Mouse (Mus musculus) testis, adult 2 months (tissue): Measurements from ENCODE around the gene Rce1. TPM values are rescaled to one million over a fixed set of nuclear protein-coding genes. Genes with fewer than 3 reads are reported as not detected.
A peak's percentile ranks its signal among the peaks of the same experiment; 100 is the strongest.
"Not testable (repeated sequence)": the region's sequence is repeated elsewhere in the genome, so short reads cannot be mapped to it uniquely, and the experiment has no call there.

Experiments used
- H3K27ac ChIP-seq: fragments of 200-500 bp; 2 replicates; pipeline ENCODE4 v1.5.1; 2012; ENCODE audit warnings: low read depth, low read length; ENCODE audit not compliant: control insufficient read depth, insufficient read depth
- H3K27me3 ChIP-seq: fragments of 200-500 bp; 2 replicates; pipeline ENCODE4 v1.6.1; 2012; ENCODE audit warnings: mild to moderate bottlenecking, low read length, moderate library complexity; ENCODE audit not compliant: control insufficient read depth, insufficient read depth
- H3K36me3 ChIP-seq: fragments of 200-500 bp; 2 replicates; pipeline ENCODE4 v1.6.1; 2012; ENCODE audit warnings: mild to moderate bottlenecking, low read length; ENCODE audit not compliant: control insufficient read depth, insufficient read depth
- H3K4me1 ChIP-seq: fragments of 200-500 bp; 2 replicates; pipeline ENCODE4 v1.6.1; 2012; ENCODE audit warnings: low read length; ENCODE audit not compliant: control insufficient read depth, insufficient read depth
- H3K4me3 ChIP-seq: fragments of 200-500 bp; 2 replicates; pipeline ENCODE4 v1.5.1; 2012; ENCODE audit warnings: low read depth, mild to moderate bottlenecking, low read length, moderate library complexity, mixed read lengths; ENCODE audit not compliant: control insufficient read depth
- CTCF ChIP-seq: fragments of 200-500 bp; IDR thresholded peaks from 2 replicates; pipeline ENCODE4 v1.5.1; 2012; ENCODE audit warnings: low read depth, mild to moderate bottlenecking, inconsistent platforms, low read length, moderate library complexity; ENCODE audit not compliant: control insufficient read depth, insufficient read depth, insufficient replicate concordance
- POLR2A ChIP-seq: fragments of 200-500 bp; IDR thresholded peaks from 2 replicates; pipeline ENCODE4 v1.6.1; 2012; ENCODE audit warnings: low read depth, mild to moderate bottlenecking, inconsistent platforms, low read length, moderate library complexity; ENCODE audit not compliant: control insufficient read depth
- polyA plus RNA-seq: library from polyadenylated mRNA; depleted of rRNA; stranded (reverse); fragments of >200 nt; gene quantifications from 2 replicates; pipeline ENCODE4 v1.2.3, GENCODE M21; 2012

The Rce1 gene
- polyA plus RNA-seq, 1 experiment = 43.7 TPM

- H3K27ac ChIP-seq = no peak overlapping the region
- peaks cover 2% of the 10 kb centered on the region; the same call in 1 of the 2 replicates for H3K4me1 ChIP-seq
- no peak overlapping the region for H3K4me3 ChIP-seq
- no peaks in the 10 kb centered on the region for H3K27me3 ChIP-seq
- TF ChIP-seq CTCF = no peak
- no peak for TF ChIP-seq POLR2A
- H3K36me3 ChIP-seq = no peaks in the 10 kb centered on the region
These were observed 29.4 kb downstream of the Rce1 start for GRCm38 (mm10) chr19:4596071-4596470.

DNA sequence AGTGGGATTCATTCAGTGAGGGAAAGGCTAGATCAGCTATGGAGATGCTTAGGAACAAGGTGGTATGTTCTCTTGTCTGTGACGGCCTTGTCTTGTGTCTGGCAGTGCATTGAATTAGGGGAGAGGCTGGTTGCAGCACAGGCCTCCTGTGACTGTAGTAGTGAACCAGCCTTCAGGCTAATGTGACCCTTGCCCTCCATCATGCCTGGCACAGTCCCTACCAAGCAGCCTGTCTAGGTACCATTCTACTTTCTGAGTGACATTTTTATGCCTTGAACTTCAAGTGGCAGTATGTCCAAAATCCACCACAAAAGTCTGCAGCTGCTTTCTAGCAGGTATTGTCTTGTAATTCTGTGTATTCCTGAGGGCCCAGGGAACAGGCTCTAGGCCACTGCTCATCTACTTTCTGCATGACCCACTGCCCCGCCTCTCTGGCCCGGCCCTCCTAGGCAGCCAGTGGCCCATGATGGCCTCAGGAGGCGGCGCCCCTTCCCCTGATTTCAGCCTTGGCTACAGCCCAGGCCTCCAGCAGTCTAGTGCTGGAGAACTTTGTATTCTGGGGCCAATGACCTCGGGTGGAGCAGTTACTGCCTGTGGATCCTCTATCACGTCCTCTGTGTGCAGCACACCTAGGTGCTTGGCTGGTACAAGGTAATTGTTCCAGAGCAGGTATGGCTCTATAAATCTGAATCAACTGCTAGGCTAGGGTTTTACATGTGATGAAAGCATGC lies 31.5 kb downstream of the Rce1 start:
- H3K4me3 ChIP-seq = no peak overlapping the region
- no peaks in the 10 kb centered on the region for H3K36me3 ChIP-seq
- peaks cover 2% of the 10 kb centered on the region; the same call in 1 of the 2 replicates for H3K4me1 ChIP-seq
- TF ChIP-seq POLR2A (no peak), CTCF (no peak)
- no peaks in the 10 kb centered on the region for H3K27me3 ChIP-seq
- no peak overlapping the region for H3K27ac ChIP-seq

DNA sequence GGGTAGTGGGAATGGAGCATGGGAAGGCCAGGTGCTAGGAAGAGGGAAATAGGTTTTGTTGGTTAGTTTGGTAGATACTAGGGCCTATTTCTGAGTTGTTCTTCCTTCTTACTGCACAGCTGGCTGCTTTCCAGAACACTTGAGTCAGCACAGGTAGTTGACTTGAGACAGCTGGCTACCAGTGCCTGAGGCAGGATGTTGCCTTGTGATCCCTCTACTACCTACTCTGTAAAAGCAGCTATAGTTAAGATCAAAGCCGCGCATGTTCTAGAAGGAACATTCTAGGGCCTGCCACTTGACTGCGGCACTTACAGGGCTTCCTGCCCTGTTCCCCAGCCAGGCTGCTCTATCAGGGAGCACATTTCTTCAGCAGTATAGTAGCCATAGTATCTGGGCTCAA lies 35.4 kb downstream of the Rce1 start:
- H3K27me3 ChIP-seq = no peaks in the 10 kb centered on the region
- H3K36me3 ChIP-seq = no peaks in the 10 kb centered on the region
- H3K4me3 ChIP-seq = no peak overlapping the region
- no peak for TF ChIP-seq CTCF
- no peak for TF ChIP-seq POLR2A
- H3K27ac ChIP-seq = no peak overlapping the region
- peaks cover 2% of the 10 kb centered on the region; the same call in 1 of the 2 replicates for H3K4me1 ChIP-seq

DNA sequence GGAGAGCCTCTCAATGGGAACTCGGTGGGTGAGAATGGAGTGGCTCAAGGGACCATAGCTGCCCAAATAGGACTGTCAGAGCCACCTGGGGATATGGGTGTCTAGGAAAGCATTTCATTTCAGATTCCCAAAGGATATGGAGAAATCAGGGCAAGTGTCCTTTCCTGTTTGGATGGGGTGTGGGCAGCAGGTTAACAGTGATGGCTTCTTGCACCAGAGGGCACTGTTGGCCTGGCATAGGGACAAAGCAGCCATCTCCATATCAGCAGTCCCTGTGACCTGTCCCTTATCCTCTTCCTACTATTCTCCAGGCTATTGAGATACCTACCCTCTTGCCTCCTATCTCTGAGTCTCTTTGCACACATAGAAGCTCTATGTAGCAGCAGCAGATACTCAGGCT lies 36.4 kb downstream of the Rce1 start:
- peaks cover 1% of the 10 kb centered on the region; the same call in 1 of the 2 replicates for H3K4me1 ChIP-seq
- no peak overlapping the region for H3K4me3 ChIP-seq
- H3K27me3 ChIP-seq = no peaks in the 10 kb centered on the region
- H3K27ac ChIP-seq = no peak overlapping the region
- no peaks in the 10 kb centered on the region for H3K36me3 ChIP-seq
- TF ChIP-seq CTCF (peak; percentile 30; the same call in 1 of the 2 replicates), POLR2A (no peak)

- Histone ChIP-seq H3K4me3 (no peak overlapping the region), H3K4me1 (no peaks in the 10 kb centered on the region), H3K27ac (no peak overlapping the region), H3K27me3 (no peaks in the 10 kb centered on the region), H3K36me3 (no peaks in the 10 kb centered on the region)
- TF ChIP-seq POLR2A (no peak), CTCF (no peak)
These were observed 37.0 kb downstream of the Rce1 start for GRCm38 (mm10) chr19:4588430-4588829.

DNA sequence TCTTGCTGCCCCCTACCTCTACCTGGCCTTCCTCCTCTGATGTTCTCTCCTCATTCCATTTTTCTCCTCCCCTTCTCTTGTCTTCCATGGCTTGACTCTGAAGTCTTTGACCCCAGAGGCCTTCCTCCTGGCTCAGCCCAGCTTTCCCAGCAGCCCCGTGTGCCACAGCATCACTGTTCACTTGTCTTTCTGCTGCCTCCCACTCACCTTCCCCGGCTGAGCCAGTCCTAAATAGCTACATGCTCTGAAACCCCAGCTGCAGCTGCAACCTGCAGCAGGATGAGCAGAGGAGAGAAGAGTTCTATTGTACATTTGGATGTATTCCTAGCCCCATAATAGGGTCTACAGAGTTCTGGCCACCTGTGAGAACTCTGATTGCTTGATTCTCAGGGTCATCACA lies 38.0 kb downstream of the Rce1 start:
- no peaks in the 10 kb centered on the region for H3K27me3 ChIP-seq
- TF ChIP-seq CTCF = no peak
- no peak for TF ChIP-seq POLR2A
- no peak overlapping the region for H3K4me3 ChIP-seq
- H3K36me3 ChIP-seq = no peaks in the 10 kb centered on the region
- no peak overlapping the region for H3K27ac ChIP-seq
- H3K4me1 ChIP-seq = no peaks in the 10 kb centered on the region

DNA sequence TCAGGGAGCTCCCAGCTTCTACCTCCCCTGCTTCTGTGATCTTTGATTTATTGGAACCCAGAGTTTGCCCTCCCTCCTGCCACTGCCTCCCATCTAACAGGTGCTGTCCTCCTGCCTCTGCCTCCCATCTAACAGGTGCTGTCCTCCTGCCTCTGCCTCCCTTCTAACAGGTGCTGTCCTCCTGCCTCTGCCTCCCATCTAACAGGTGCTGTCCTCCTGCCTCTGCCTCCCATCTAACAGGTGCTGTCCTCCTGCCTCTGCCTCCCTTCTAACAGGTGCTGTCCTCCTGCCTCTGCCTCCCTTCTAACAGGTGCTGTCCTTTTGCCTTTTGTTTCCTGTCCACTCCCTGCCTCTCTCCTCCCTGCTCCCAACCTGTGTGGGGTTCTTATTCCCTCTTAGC lies 38.7 kb downstream of the Rce1 start:
- H3K36me3 ChIP-seq, H3K4me1 ChIP-seq: not testable (repeated sequence)

DNA sequence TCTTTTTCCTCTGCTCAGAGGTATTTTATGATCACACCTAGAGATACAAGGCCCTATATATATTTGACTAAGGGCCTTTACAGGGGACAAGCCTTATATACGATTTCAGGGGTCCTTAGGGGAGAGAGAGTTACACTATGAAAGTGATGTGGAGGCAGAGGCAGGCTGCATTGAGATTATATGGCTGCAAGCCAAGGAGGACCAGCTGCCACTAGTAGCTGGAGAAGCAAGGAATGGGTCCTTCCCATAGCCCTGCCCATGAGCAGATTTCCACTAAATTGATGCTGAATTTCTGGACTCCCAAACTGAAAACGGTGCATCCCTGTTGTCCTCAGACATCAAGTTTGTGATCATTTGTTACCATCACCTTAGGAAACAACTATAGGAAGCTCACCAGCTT lies 41.6 kb downstream of the Rce1 start:
- no peaks in the 10 kb centered on the region for H3K4me1 ChIP-seq
- no peaks in the 10 kb centered on the region for H3K27me3 ChIP-seq
- no peaks in the 10 kb centered on the region for H3K36me3 ChIP-seq
- H3K27ac ChIP-seq = no peak overlapping the region
- TF ChIP-seq POLR2A (no peak), CTCF (no peak)
- H3K4me3 ChIP-seq = no peak overlapping the region

More for the DNA sequence above, 38.7 kb downstream of the Rce1 start:
- not testable (repeated sequence) for H3K27ac ChIP-seq, H3K4me3 ChIP-seq, H3K27me3 ChIP-seq
